Mouse (Mus musculus) lung, adult 2 months (tissue): ENCODE data around the gene Cenpt. TPM values are rescaled to one million over a fixed set of nuclear protein-coding genes. Genes with fewer than 3 reads are reported as not detected.
"Not testable (repeated sequence)": the region's sequence is repeated elsewhere in the genome, so short reads cannot be mapped to it uniquely, and the experiment has no call there.

Experiments
- DNase-seq: peaks from one replicate; pipeline ENCODE4 v3.0.0; 2022
- H3K4me1 ChIP-seq: fragments of 200-500 bp; 2 replicates; pipeline ENCODE4 v1.6.1; 2011; ENCODE audit warnings: low read length; ENCODE audit not compliant: control insufficient read depth, insufficient read depth
- H3K4me3 ChIP-seq: fragments of 200-500 bp; replicated peaks from 2 replicates; pipeline ENCODE3; 2011; ENCODE audit warnings: low read depth, mild to moderate bottlenecking, control low read depth, low read length; ENCODE audit errors: extremely low read depth
- CTCF ChIP-seq: fragments of 200-500 bp; IDR thresholded peaks from 2 replicates; pipeline ENCODE4 v1.5.1; 2011; ENCODE audit warnings: mild to moderate bottlenecking, low read length, control low read depth; ENCODE audit not compliant: insufficient read depth
- POLR2A ChIP-seq: fragments of 200-500 bp; IDR thresholded peaks from 2 replicates; pipeline ENCODE4 v1.6.1; 2011; ENCODE audit warnings: low read depth, mild to moderate bottlenecking, control low read depth, low read length, borderline replicate concordance; ENCODE audit errors: extremely low read depth
- WGBS: fragments of 180-500 bp; shearing (Covaris S2); methylation state at CpG from one replicate; pipeline ENCODE4 v1.1.7; 2018; 5-methylcytosine and 5-hydroxymethylcytosine counted together
- polyA plus RNA-seq: library from polyadenylated mRNA; depleted of rRNA; stranded (reverse); fragments of >200 nt; gene quantifications from 2 replicates; pipeline ENCODE4 v1.2.3, GENCODE M21; 2012

Gene Cenpt
- polyA plus RNA-seq, 1 experiment: 17.4 TPM

GRCm38 (mm10) chr8:105836991-105837390 lies 16.1 kb downstream of the Cenpt start:
- Histone ChIP-seq H3K4me3 (no peak overlapping the region), H3K4me1 (peaks cover 2% of the 10 kb centered on the region; the same call in 1 of the 2 replicates)
- no peak for DNase-seq
- WGBS: 81% methylated on average over 6 of the region's 6 CpGs
- TF ChIP-seq CTCF (no peak), POLR2A (no peak)

GRCm38 (mm10) chr8:105835318-105835717 lies 17.8 kb downstream of the Cenpt start:
- Histone ChIP-seq H3K4me1 (peaks cover 2% of the 10 kb centered on the region; the same call in 1 of the 2 replicates), H3K4me3 (no peak overlapping the region)
- WGBS: 24% methylated on average over 11 of the region's 11 CpGs
- peak; percentile 74 for DNase-seq
- TF ChIP-seq POLR2A: no peak
- TF ChIP-seq CTCF: peak; percentile 76

GRCm38 (mm10) chr8:105833740-105834139 lies 19.3 kb downstream of the Cenpt start:
- H3K4me1 ChIP-seq, DNase-seq, H3K4me3 ChIP-seq: not testable (repeated sequence)
- WGBS: 87% methylated on average over 2 of the region's 2 CpGs

- TF ChIP-seq CTCF: no peak
- TF ChIP-seq POLR2A: peak; percentile 70; the same call in 1 of the 2 replicates
- peak; percentile 92 for DNase-seq
- under 1% methylated on average over 52 of the region's 52 CpGs for WGBS
- Histone ChIP-seq H3K4me3 (peak within 1 kb of the TSS; percentile 74), H3K4me1 (peaks cover 5% of the 10 kb centered on the region; the same call in 1 of the 2 replicates)
Observed at GRCm38 (mm10) chr8:105826861-105827848, 25.9 kb downstream of the Cenpt start, which contains the start of the genes Ranbp10 and Tsnaxip1. Gene Ranbp10, minus strand, starts transcription at chr8:105827350. Gene Tsnaxip1, plus strand, starts transcription at chr8:105827731.

GRCm38 (mm10) chr8:105826379-105826778 lies 26.7 kb downstream of the Cenpt start:
- 1% methylated on average over 4 of the region's 4 CpGs for WGBS
- no peak for DNase-seq

GRCm38 (mm10) chr8:105825506-105825905 lies 27.6 kb downstream of the Cenpt start:
- DNase-seq: no peak
- TF ChIP-seq CTCF: no peak
- TF ChIP-seq POLR2A: no peak
- Histone ChIP-seq H3K4me1 (peaks cover 5% of the 10 kb centered on the region; the same call in 1 of the 2 replicates), H3K4me3 (no peak overlapping the region)
- 53% methylated on average over 4 of the region's 4 CpGs for WGBS

More at GRCm38 (mm10) chr8:105826379-105826778, 26.7 kb downstream of the Cenpt start:
- TF ChIP-seq POLR2A: no peak
- no peak for TF ChIP-seq CTCF
- H3K4me1 ChIP-seq: peaks cover 5% of the 10 kb centered on the region; the same call in 1 of the 2 replicates
- peak overlapping the region; percentile 74 for H3K4me3 ChIP-seq

- TF ChIP-seq POLR2A: no peak
- no peak for TF ChIP-seq CTCF
- 78% methylated on average over 1 of the region's 1 CpGs for WGBS
- no peak for DNase-seq
- no peak overlapping the region for H3K4me3 ChIP-seq
- peaks cover under 1% of the 10 kb centered on the region; the same call in 1 of the 2 replicates for H3K4me1 ChIP-seq
Observed at GRCm38 (mm10) chr8:105820925-105821324, 32.2 kb downstream of the Cenpt start.

GRCm38 (mm10) chr8:105819659-105820058 lies 33.4 kb downstream of the Cenpt start:
- Histone ChIP-seq H3K4me1 (no peaks in the 10 kb centered on the region), H3K4me3 (no peak overlapping the region)
- no peak for TF ChIP-seq CTCF
- no peak for TF ChIP-seq POLR2A
- WGBS: 80% methylated on average over 3 of the region's 3 CpGs
- DNase-seq: no peak

- DNase-seq: no peak
- 91% methylated on average over 6 of the region's 6 CpGs for WGBS
- no peak for TF ChIP-seq POLR2A
- TF ChIP-seq CTCF: no peak
- H3K4me1 ChIP-seq: peaks cover 20% of the 10 kb centered on the region
- H3K4me3 ChIP-seq: no peak overlapping the region
Observed at GRCm38 (mm10) chr8:105813241-105813640, 39.8 kb downstream of the Cenpt start.

GRCm38 (mm10) chr8:105812511-105812910 lies 40.6 kb downstream of the Cenpt start:
- Histone ChIP-seq H3K4me3 (no peak overlapping the region), H3K4me1 (peaks cover 25% of the 10 kb centered on the region)
- TF ChIP-seq POLR2A (no peak), CTCF (no peak)
- WGBS: 77% methylated on average over 5 of the region's 5 CpGs
- no peak for DNase-seq
